Mouse (Mus musculus): ENCODE measurements around the gene Prn. TPM values are rescaled to one million over a fixed set of nuclear protein-coding genes. Genes with fewer than 3 reads are reported as not detected.

Gene Prn
- polyA plus RNA-seq (2012) = not detected in 2 replicates

DNA sequence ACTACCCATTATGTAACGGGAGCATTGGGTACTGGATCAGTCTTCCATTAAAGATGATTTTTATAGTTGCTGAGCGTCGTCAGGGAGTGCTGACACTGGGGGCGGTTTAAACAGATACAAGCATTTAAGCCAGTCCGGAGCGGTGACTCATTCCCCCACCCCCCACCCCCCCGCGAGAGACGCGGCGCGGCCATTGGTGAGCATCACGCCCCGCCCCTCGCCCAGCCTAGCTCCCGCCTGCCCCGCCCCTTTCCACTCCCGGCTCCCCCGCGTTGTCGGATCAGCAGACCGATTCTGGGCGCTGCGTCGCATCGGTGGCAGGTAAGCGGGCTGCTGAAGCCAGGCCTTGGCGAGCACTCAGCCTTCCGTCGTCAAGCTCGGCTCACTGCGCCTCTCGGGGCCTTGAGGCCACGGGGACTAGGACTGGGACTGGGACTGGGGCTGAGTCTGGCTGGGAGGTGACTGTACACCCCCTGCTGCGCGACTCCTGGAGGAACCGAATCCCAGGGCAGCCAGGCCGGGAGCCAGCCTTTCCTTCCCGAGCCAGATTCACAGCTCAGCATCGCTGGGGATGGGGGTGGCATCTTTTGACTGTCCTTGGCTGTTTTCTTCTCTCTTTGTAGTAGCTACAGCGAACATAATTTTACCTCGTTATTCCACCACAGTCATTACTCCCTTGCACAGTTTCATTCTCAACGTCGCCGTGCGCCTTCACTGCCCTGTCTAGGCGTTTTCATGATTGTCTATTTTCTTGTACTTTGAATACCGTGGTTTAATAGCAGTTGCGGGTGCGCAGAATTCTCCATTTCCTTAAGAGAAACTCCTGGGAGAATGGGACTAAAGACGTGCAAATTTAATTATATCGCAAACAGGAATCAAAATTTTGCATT is at the start of gene Prn, which contains the start of gene Prnp:
TSS of gene Prn (plus strand) at position 275 of the 890 bp plus-strand sequence.
TSS of gene Prnp (plus strand) at position 246 of the 890 bp plus-strand sequence.

DNA sequence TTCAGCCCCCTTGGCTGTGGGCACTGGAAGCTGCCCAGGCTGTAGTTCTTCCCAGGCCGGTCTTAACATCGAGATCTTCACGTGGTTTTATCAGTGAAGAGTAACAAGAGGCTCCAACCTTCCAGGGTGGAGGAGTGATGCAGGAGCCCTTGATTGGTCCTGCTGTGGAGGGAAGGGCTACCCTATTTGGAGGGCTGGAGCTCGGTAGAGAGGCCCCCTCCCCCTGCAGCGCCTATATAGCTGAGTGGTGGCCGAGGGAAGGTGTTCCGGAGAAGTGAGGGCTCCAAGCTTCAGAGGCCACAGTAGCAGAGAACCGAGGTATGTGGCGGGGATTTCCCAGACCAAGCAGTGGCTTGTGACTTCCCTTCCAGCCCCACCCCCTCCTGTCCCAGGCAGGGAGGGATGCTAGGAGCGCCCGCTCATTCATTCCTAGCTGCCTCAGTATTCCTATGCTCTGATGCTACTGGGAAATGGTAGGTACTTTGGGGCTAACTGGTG is 40.9 kb downstream of the Prn start, which contains the start of gene Prnd:
TSS of gene Prnd (plus strand) at position 264 of the 498 bp plus-strand sequence.

Other genes starting within 250 kb of the Prn start
- gene Erv3, start 50.2 kb upstream of the Prn start, polyA plus RNA-seq (2012) = not detected in 2 replicates
- gene Prnp, start within 50 bp of the Prn start, polyA plus RNA-seq (2012) = 2.9 and 3.4 TPM in 2 replicates
- gene Prnd, start 40.9 kb downstream of the Prn start, polyA plus RNA-seq (2012) = 0.04 and 0.16 TPM in 2 replicates
- 27.7 and 31.0 TPM in 2 replicates for gene Rassf2, start 120.3 kb downstream of the Prn start, polyA plus RNA-seq (2012)
- gene Slc23a2, start 235.2 kb downstream of the Prn start, polyA plus RNA-seq (2012) = 2.5 and 4.8 TPM in 2 replicates